Mouse (Mus musculus): Measurements from ENCODE around the gene Dync1h1. TPM values are rescaled to one million over a fixed set of nuclear protein-coding genes. Genes with fewer than 3 reads are reported as not detected.

Gene Dync1h1
- polyA plus RNA-seq, 2 experiments = 12.4 to 27.3 TPM

DNA sequence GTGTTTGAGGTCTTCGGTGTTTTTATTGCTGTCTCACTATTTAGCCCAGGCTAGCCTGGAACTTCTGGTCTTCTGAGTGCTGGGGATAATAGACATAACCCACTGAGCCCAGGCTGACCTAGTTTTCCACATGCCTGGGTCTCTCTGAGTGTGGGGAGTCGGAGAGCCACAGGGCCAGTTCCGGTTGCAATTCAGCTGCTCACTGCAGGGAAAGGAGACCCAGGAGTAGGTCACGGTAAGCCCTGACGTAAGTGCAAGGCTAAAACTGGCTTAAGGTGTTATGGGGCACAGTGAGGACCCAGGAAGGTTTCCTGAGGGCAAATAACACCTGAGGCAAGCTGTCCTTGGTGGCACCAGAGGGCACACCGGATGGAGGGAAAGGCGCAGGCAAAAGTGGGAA is 106.2 kb downstream of the Dync1h1 start:
- Histone ChIP-seq H3K36me3 (replicated peaks; ENCODE audit: control insufficient read depth, insufficient read depth, low read depth) (no peaks in the 10 kb centered on the region), H3K27me3 (ENCODE audit: control insufficient read depth, insufficient read depth, low read length) (no peaks in the 10 kb centered on the region), H3K27ac (no peak overlapping the region), H3K9ac (replicated peaks) (no peak overlapping the region), H3K4me3 (ENCODE audit: insufficient read depth in 1 of 2, low read depth in 2 of 2, low read length in 2 of 2) (no peak overlapping the region), H3K9me3 (ENCODE audit: control insufficient read depth, low read length) (no peaks in the 10 kb centered on the region), H3K4me1 (replicated peaks; ENCODE audit: control insufficient read depth in 2 of 2, insufficient read depth in 2 of 2, low read length in 1 of 2) (peaks cover 0 to 10% of the 10 kb centered on the region in 2 experiments; a peak in 2 of 4 replicates), H3K4me2 (ENCODE audit: low read depth) (no peak overlapping the region)
- 87% methylated on average over 7 of the region's 7 CpGs for WGBS (ENCODE audit: insufficient replicate concordance)
- TF ChIP-seq EP300 (IDR thresholded peaks at IDR 0.05; ENCODE audit: low read depth) (no peak), CTCF (IDR thresholded peaks at IDR 0.05; ENCODE audit: low read depth) (no peak)
- no peak for ATAC-seq (ENCODE audit: insufficient read depth)
- no peak for DNase-seq (ENCODE audit: low read depth in 3 of 3, low spot score in 3 of 3)

DNA sequence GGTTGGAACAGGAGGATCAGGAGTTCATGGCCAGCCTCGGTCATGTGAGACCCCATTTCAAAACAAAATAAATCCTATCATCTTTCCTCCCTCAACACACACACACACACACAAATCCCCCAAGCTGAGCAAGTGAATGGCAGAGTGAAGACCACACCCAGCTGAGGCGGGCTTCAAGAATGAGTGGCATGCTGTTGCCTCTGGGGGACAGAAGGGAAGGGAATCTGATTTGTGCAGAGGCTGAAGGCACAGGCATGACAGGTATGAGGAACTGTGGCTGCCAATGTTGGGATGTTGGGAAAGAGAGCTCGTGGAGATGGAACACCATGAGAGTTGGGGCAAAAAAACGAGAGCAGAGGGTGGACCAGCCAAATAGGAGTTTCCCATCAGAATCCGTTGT is 110.0 kb downstream of the Dync1h1 start:
- no peak for TF ChIP-seq EP300 (IDR thresholded peaks at IDR 0.05; ENCODE audit: low read depth)
- no peak for TF ChIP-seq CTCF (IDR thresholded peaks at IDR 0.05; ENCODE audit: low read depth)
- no peaks in the 10 kb centered on the region for H3K36me3 ChIP-seq (replicated peaks; ENCODE audit: control insufficient read depth, insufficient read depth, low read depth)
- no peak overlapping the region for H3K9ac ChIP-seq (replicated peaks)
- H3K4me3 ChIP-seq (ENCODE audit: insufficient read depth in 1 of 2, low read depth in 2 of 2, low read length in 2 of 2) = no peak overlapping the region
- DNase-seq (ENCODE audit: low read depth in 3 of 3, low spot score in 3 of 3) (no peak), ATAC-seq (ENCODE audit: insufficient read depth) (no peak)
- H3K4me1 ChIP-seq (replicated peaks; ENCODE audit: control insufficient read depth in 2 of 2, insufficient read depth in 2 of 2, low read length in 1 of 2) = peaks cover 0 to 6% of the 10 kb centered on the region in 2 experiments; a peak in 2 of 4 replicates
- 51% methylated on average over 5 of the region's 5 CpGs for WGBS (ENCODE audit: insufficient replicate concordance)
- H3K27ac ChIP-seq = no peak overlapping the region
- H3K27me3 ChIP-seq (ENCODE audit: control insufficient read depth, insufficient read depth, low read length) = no peaks in the 10 kb centered on the region
- H3K4me2 ChIP-seq (ENCODE audit: low read depth) = no peak overlapping the region
- no peaks in the 10 kb centered on the region for H3K9me3 ChIP-seq (ENCODE audit: control insufficient read depth, low read length)

DNA sequence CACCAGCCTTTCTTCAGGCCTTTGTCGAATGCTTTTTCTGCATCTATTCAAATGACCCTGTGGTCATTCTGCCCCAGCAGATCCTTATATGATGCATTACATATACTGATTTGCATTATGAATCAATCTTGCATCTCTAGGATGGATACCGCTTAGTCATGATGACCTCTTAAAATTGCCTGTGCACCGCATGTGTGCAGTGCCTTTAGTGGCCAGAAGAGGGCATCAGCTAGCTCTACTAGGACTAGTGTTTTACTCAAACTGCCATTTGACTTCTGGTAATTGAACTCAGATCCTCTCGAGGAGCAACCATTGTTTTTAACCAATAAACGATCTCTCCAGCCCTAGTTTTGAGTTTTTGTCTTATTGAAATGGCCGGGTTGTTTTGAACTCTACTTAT is 112.5 kb downstream of the Dync1h1 start:
- no peaks in the 10 kb centered on the region for H3K36me3 ChIP-seq (replicated peaks; ENCODE audit: control insufficient read depth, insufficient read depth, low read depth)
- 79% methylated on average over 6 of the region's 6 CpGs for WGBS (ENCODE audit: insufficient replicate concordance)
- no peak for ATAC-seq (ENCODE audit: insufficient read depth)

DNA sequence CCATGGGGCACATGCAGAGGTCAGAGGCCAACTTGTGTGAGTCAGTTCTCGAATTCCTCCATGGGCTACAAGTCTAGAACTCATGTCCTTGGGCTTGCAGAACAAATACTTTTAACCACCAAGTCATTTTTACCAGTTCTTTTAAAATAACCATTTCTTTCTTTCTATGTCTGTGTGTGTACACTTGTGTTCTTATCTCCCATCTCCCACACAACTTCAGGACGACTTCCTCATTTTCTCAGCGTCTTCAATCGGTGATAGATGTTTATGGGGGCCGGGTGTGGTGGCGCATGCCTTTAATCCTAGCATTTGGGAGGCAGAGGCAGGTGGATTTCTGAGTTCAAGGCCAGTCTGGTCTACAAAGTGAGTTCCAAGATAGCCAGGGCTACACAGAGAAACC is 113.0 kb downstream of the Dync1h1 start:
- no peaks in the 10 kb centered on the region for H3K4me1 ChIP-seq (replicated peaks; ENCODE audit: control insufficient read depth in 2 of 2, insufficient read depth in 2 of 2, low read length in 1 of 2)
- TF ChIP-seq EP300 (IDR thresholded peaks at IDR 0.05; ENCODE audit: low read depth) (no peak), CTCF (IDR thresholded peaks at IDR 0.05; ENCODE audit: low read depth) (no peak)
- ATAC-seq (ENCODE audit: insufficient read depth) (no peak), DNase-seq (ENCODE audit: low read depth in 3 of 3, low spot score in 3 of 3) (no peak)
- no peak overlapping the region for H3K4me2 ChIP-seq (ENCODE audit: low read depth)
- no peak overlapping the region for H3K4me3 ChIP-seq (ENCODE audit: insufficient read depth in 1 of 2, low read depth in 2 of 2, low read length in 2 of 2)
- H3K9me3 ChIP-seq (ENCODE audit: control insufficient read depth, low read length) = no peaks in the 10 kb centered on the region
- H3K36me3 ChIP-seq (replicated peaks; ENCODE audit: control insufficient read depth, insufficient read depth, low read depth) = no peaks in the 10 kb centered on the region
- H3K27ac ChIP-seq = no peak overlapping the region
- whole genome bisulfite sequencing (ENCODE audit: insufficient replicate concordance) = 30% methylated on average over 6 of the region's 6 CpGs
- no peak overlapping the region for H3K9ac ChIP-seq (replicated peaks)
- H3K27me3 ChIP-seq (ENCODE audit: control insufficient read depth, insufficient read depth, low read length) = peaks cover 8% of the 10 kb centered on the region

More for the DNA sequence above, 112.5 kb downstream of the Dync1h1 start:
- peaks cover 3% of the 10 kb centered on the region for H3K27me3 ChIP-seq (ENCODE audit: control insufficient read depth, insufficient read depth, low read length)
- TF ChIP-seq EP300 (IDR thresholded peaks at IDR 0.05; ENCODE audit: low read depth) (no peak), CTCF (IDR thresholded peaks at IDR 0.05; ENCODE audit: low read depth) (peak; percentile 69)
- no peaks in the 10 kb centered on the region for H3K9me3 ChIP-seq (ENCODE audit: control insufficient read depth, low read length)
- no peaks in the 10 kb centered on the region for H3K4me1 ChIP-seq (replicated peaks; ENCODE audit: control insufficient read depth in 2 of 2, insufficient read depth in 2 of 2, low read length in 1 of 2)
- no peak overlapping the region for H3K4me3 ChIP-seq (ENCODE audit: insufficient read depth in 1 of 2, low read depth in 2 of 2, low read length in 2 of 2)
- no peak overlapping the region for H3K27ac ChIP-seq
- no peak for DNase-seq (ENCODE audit: low read depth in 3 of 3, low spot score in 3 of 3)
- H3K9ac ChIP-seq (replicated peaks) = no peak overlapping the region
- H3K4me2 ChIP-seq (ENCODE audit: low read depth) = no peak overlapping the region

DNA sequence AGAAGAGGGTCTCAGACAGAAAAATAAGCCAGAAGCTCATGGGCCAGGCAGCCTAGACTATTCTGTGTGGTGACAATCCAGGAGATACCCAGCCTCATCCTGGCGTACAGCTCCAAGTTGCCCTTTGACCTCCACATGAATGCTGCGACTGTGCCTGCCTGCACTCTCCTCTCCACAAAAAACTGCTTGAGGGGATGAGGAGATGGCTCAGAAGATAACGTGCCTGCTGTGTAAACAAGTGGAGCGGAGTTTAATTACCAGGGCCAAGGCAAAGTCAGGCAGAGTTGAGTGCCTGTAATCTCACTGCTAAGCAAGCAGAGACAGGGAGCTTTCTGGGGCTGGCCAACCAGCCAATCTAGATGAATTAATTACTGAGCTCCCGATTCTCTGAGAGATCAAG is 114.8 kb downstream of the Dync1h1 start:
- DNase-seq (ENCODE audit: low read depth in 3 of 3, low spot score in 3 of 3) (no peak), ATAC-seq (ENCODE audit: insufficient read depth) (no peak)
- no peak for TF ChIP-seq EP300 (IDR thresholded peaks at IDR 0.05; ENCODE audit: low read depth)
- no peak for TF ChIP-seq CTCF (IDR thresholded peaks at IDR 0.05; ENCODE audit: low read depth)
- peaks cover 14% of the 10 kb centered on the region for H3K27me3 ChIP-seq (ENCODE audit: control insufficient read depth, insufficient read depth, low read length)
- no peak overlapping the region for H3K9ac ChIP-seq (replicated peaks)
- no peak overlapping the region for H3K27ac ChIP-seq
- H3K4me2 ChIP-seq (ENCODE audit: low read depth) = no peak overlapping the region
- H3K36me3 ChIP-seq (replicated peaks; ENCODE audit: control insufficient read depth, insufficient read depth, low read depth) = no peaks in the 10 kb centered on the region
- H3K9me3 ChIP-seq (ENCODE audit: control insufficient read depth, low read length) = no peaks in the 10 kb centered on the region
- 37% methylated on average over 5 of the region's 5 CpGs for WGBS (ENCODE audit: insufficient replicate concordance)
- H3K4me1 ChIP-seq (replicated peaks; ENCODE audit: control insufficient read depth in 2 of 2, insufficient read depth in 2 of 2, low read length in 1 of 2) = no peaks in the 10 kb centered on the region
- no peak overlapping the region for H3K4me3 ChIP-seq (ENCODE audit: insufficient read depth in 1 of 2, low read depth in 2 of 2, low read length in 2 of 2)

Small RNAs within 50 kb of the gene (microRNA-seq; reads per million reads assigned to microRNA genes)
- not detected for gene Gm27299

Other genes with a start within 250 kb of the Dync1h1 start
- gene Ppp2r5c, start 154.3 kb upstream of the Dync1h1 start, polyA plus RNA-seq (2012; rRNA removed) = 13.8 and 22.6 TPM in 2 replicates
- 70.8 and 75.6 TPM in 2 replicates for gene Ppp2r5c, start 154.3 kb upstream of the Dync1h1 start, polyA plus RNA-seq (2014; fragmentation: Nextera tagmentation; extraction: Ambion mirVana)
- not detected in 2 replicates for gene 1700001K19Rik, start 81.2 kb downstream of the Dync1h1 start, polyA plus RNA-seq (2012; rRNA removed)
- not detected in 2 replicates for gene 1700001K19Rik, start 81.2 kb downstream of the Dync1h1 start, polyA plus RNA-seq (2014; fragmentation: Nextera tagmentation; extraction: Ambion mirVana)
- gene Hsp90aa1, start 101.3 kb downstream of the Dync1h1 start, polyA plus RNA-seq (2012; rRNA removed) = 103 and 161 TPM in 2 replicates
- 653 and 697 TPM in 2 replicates for gene Hsp90aa1, start 101.3 kb downstream of the Dync1h1 start, polyA plus RNA-seq (2014; fragmentation: Nextera tagmentation; extraction: Ambion mirVana)
- gene Wdr20, start 136.5 kb downstream of the Dync1h1 start, polyA plus RNA-seq (2012; rRNA removed) = 9.1 and 10.1 TPM in 2 replicates
- 7.5 and 8.8 TPM in 2 replicates for gene Wdr20, start 136.5 kb downstream of the Dync1h1 start, polyA plus RNA-seq (2014; fragmentation: Nextera tagmentation; extraction: Ambion mirVana)
- gene Mok, start 239.5 kb downstream of the Dync1h1 start, polyA plus RNA-seq (2012; rRNA removed) = 0.18 and 0.24 TPM in 2 replicates
- 0.23 and 0.43 TPM in 2 replicates for gene Mok, start 239.5 kb downstream of the Dync1h1 start, polyA plus RNA-seq (2014; fragmentation: Nextera tagmentation; extraction: Ambion mirVana)
- gene Zfp839, start 248.8 kb downstream of the Dync1h1 start, polyA plus RNA-seq (2012; rRNA removed) = 1.4 and 1.9 TPM in 2 replicates
- 0.62 and 0.67 TPM in 2 replicates for gene Zfp839, start 248.8 kb downstream of the Dync1h1 start, polyA plus RNA-seq (2014; fragmentation: Nextera tagmentation; extraction: Ambion mirVana)

Data from liver, embryonic 14.5 days (tissue).